Mouse (Mus musculus): Measurements from ENCODE around the gene Rnf115. TPM values are rescaled to one million over a fixed set of nuclear protein-coding genes. Genes with fewer than 3 reads are reported as not detected.
"Not testable (repeated sequence)": the region's sequence is repeated elsewhere in the genome, so short reads cannot be mapped to it uniquely, and the experiment has no call there.

Rnf115 gene
- polyA plus RNA-seq, 1 experiment from 2014 or later = 59.0 TPM

GRCm38 (mm10) chr3:96684822-96685156 lies 42.7 kb upstream of the Rnf115 start:
- no peak overlapping the region for H3K27ac ChIP-seq
- H3K4me2 ChIP-seq (ENCODE audit: low read length) = peak overlapping the region; percentile 44
- H3K9ac ChIP-seq (ENCODE audit: low read depth, low read length) = no peak overlapping the region
- H3K4me3 ChIP-seq (replicated peaks; ENCODE audit: low read depth, low read length) = 0 out of 2 replicates have a peak overlapping the region, but pooled peaks have one; percentile 9
- no peak for TF ChIP-seq CTCF (IDR thresholded peaks at IDR 0.05; ENCODE audit: low read depth)
- WGBS = 27% methylated on average over 28 of the region's 28 CpGs
- H3K9me3 ChIP-seq (replicated peaks; ENCODE audit: low read length) = no peaks in the 10 kb centered on the region
- no peak for DNase-seq (ENCODE audit: low spot score)
- ATAC-seq (replicated peaks; ENCODE audit: low FRiP score, low read depth) = no peak
- H3K27me3 ChIP-seq (ENCODE audit: insufficient read depth, low read length) = no peaks in the 10 kb centered on the region
- no peaks in the 10 kb centered on the region for H3K4me1 ChIP-seq (replicated peaks; ENCODE audit: insufficient read depth, low read length)
- H3K36me3 ChIP-seq (ENCODE audit: insufficient read depth, low read length) = no peaks in the 10 kb centered on the region

- not testable (repeated sequence) for H3K4me3 ChIP-seq (replicated peaks; ENCODE audit: low read depth, low read length); H3K4me1 ChIP-seq (replicated peaks; ENCODE audit: insufficient read depth, low read length); H3K9me3 ChIP-seq (replicated peaks; ENCODE audit: low read length); ATAC-seq (replicated peaks; ENCODE audit: low FRiP score, low read depth); H3K27me3 ChIP-seq (ENCODE audit: insufficient read depth, low read length); H3K9ac ChIP-seq (ENCODE audit: low read depth, low read length); H3K4me2 ChIP-seq (ENCODE audit: low read length); DNase-seq (ENCODE audit: low spot score); H3K27ac ChIP-seq; H3K36me3 ChIP-seq (ENCODE audit: insufficient read depth, low read length)
- 92% methylated on average over 5 of the region's 5 CpGs for WGBS
These were observed 41.4 kb upstream of the Rnf115 start for GRCm38 (mm10) chr3:96686057-96686456.

GRCm38 (mm10) chr3:96688854-96689253 lies 38.6 kb upstream of the Rnf115 start:
- Histone ChIP-seq H3K9ac (ENCODE audit: low read depth, low read length) (no peak overlapping the region), H3K4me1 (replicated peaks; ENCODE audit: insufficient read depth, low read length) (no peaks in the 10 kb centered on the region), H3K4me3 (replicated peaks; ENCODE audit: low read depth, low read length) (no peak overlapping the region), H3K9me3 (replicated peaks; ENCODE audit: low read length) (no peaks in the 10 kb centered on the region), H3K36me3 (ENCODE audit: insufficient read depth, low read length) (no peaks in the 10 kb centered on the region), H3K27ac (no peak overlapping the region), H3K27me3 (ENCODE audit: insufficient read depth, low read length) (no peaks in the 10 kb centered on the region), H3K4me2 (ENCODE audit: low read length) (no peak overlapping the region)
- no peak for ATAC-seq (replicated peaks; ENCODE audit: low FRiP score, low read depth)
- DNase-seq (ENCODE audit: low spot score) = no peak
- WGBS = 80% methylated on average over 11 of the region's 11 CpGs
- TF ChIP-seq CTCF (IDR thresholded peaks at IDR 0.05; ENCODE audit: low read depth) = no peak

GRCm38 (mm10) chr3:96690298-96690697 lies 37.2 kb upstream of the Rnf115 start:
- WGBS = 55% methylated on average over 3 of the region's 3 CpGs
- H3K9me3 ChIP-seq (replicated peaks; ENCODE audit: low read length) = no peaks in the 10 kb centered on the region
- no peaks in the 10 kb centered on the region for H3K27me3 ChIP-seq (ENCODE audit: insufficient read depth, low read length)
- no peak for ATAC-seq (replicated peaks; ENCODE audit: low FRiP score, low read depth)
- no peak overlapping the region for H3K9ac ChIP-seq (ENCODE audit: low read depth, low read length)
- no peak overlapping the region for H3K4me3 ChIP-seq (replicated peaks; ENCODE audit: low read depth, low read length)
- H3K27ac ChIP-seq = no peak overlapping the region
- DNase-seq (ENCODE audit: low spot score) = no peak
- peak; percentile 47; the same call in 1 of the 2 replicates for TF ChIP-seq CTCF (IDR thresholded peaks at IDR 0.05; ENCODE audit: low read depth)
- H3K4me2 ChIP-seq (ENCODE audit: low read length) = no peak overlapping the region
- H3K36me3 ChIP-seq (ENCODE audit: insufficient read depth, low read length) = no peaks in the 10 kb centered on the region
- no peaks in the 10 kb centered on the region for H3K4me1 ChIP-seq (replicated peaks; ENCODE audit: insufficient read depth, low read length)

- 11% methylated on average over 3 of the region's 3 CpGs for WGBS
- Histone ChIP-seq H3K9me3 (replicated peaks; ENCODE audit: low read length) (no peaks in the 10 kb centered on the region), H3K4me3 (replicated peaks; ENCODE audit: low read depth, low read length) (no peak overlapping the region), H3K36me3 (ENCODE audit: insufficient read depth, low read length) (no peaks in the 10 kb centered on the region), H3K4me2 (ENCODE audit: low read length) (no peak overlapping the region), H3K9ac (ENCODE audit: low read depth, low read length) (no peak overlapping the region), H3K27ac (no peak overlapping the region), H3K4me1 (replicated peaks; ENCODE audit: insufficient read depth, low read length) (peaks cover 4% of the 10 kb centered on the region), H3K27me3 (ENCODE audit: insufficient read depth, low read length) (no peaks in the 10 kb centered on the region)
- no peak for ATAC-seq (replicated peaks; ENCODE audit: low FRiP score, low read depth)
- TF ChIP-seq CTCF (IDR thresholded peaks at IDR 0.05; ENCODE audit: low read depth) = peak; percentile 68
- peak; percentile 68 for DNase-seq (ENCODE audit: low spot score)
These were observed 35.0 kb upstream of the Rnf115 start for GRCm38 (mm10) chr3:96692506-96692905.

- no peak overlapping the region for H3K4me3 ChIP-seq (replicated peaks; ENCODE audit: low read depth, low read length)
- H3K27ac ChIP-seq = no peak overlapping the region
- no peak for ATAC-seq (replicated peaks; ENCODE audit: low FRiP score, low read depth)
- DNase-seq (ENCODE audit: low spot score) = no peak
- H3K36me3 ChIP-seq (ENCODE audit: insufficient read depth, low read length) = no peaks in the 10 kb centered on the region
- no peak overlapping the region for H3K9ac ChIP-seq (ENCODE audit: low read depth, low read length)
- no peaks in the 10 kb centered on the region for H3K27me3 ChIP-seq (ENCODE audit: insufficient read depth, low read length)
- H3K9me3 ChIP-seq (replicated peaks; ENCODE audit: low read length) = no peaks in the 10 kb centered on the region
- H3K4me1 ChIP-seq (replicated peaks; ENCODE audit: insufficient read depth, low read length) = peaks cover 10% of the 10 kb centered on the region
- no peak for TF ChIP-seq CTCF (IDR thresholded peaks at IDR 0.05; ENCODE audit: low read depth)
- 84% methylated on average over 1 of the region's 1 CpGs for WGBS
- no peak overlapping the region for H3K4me2 ChIP-seq (ENCODE audit: low read length)
These were observed 33.9 kb upstream of the Rnf115 start for GRCm38 (mm10) chr3:96693579-96693978.

- Histone ChIP-seq H3K4me3 (replicated peaks; ENCODE audit: low read depth, low read length) (peak within 1 kb of the TSS; percentile 90), H3K4me1 (replicated peaks; ENCODE audit: insufficient read depth, low read length) (peaks cover 10% of the 10 kb centered on the region), H3K9ac (ENCODE audit: low read depth, low read length) (peak within 1 kb of the TSS; percentile 88), H3K27me3 (ENCODE audit: insufficient read depth, low read length) (no peaks in the 10 kb centered on the region), H3K27ac (peak within 1 kb of the TSS; percentile 92), H3K9me3 (replicated peaks; ENCODE audit: low read length) (no peaks in the 10 kb centered on the region), H3K36me3 (ENCODE audit: insufficient read depth, low read length) (no peaks in the 10 kb centered on the region; the same call in 1 of the 2 replicates), H3K4me2 (ENCODE audit: low read length) (peak within 1 kb of the TSS; percentile 91)
- under 1% methylated on average over 35 of the region's 35 CpGs for WGBS
- ATAC-seq (replicated peaks; ENCODE audit: low FRiP score, low read depth) (peak; percentile 82), DNase-seq (ENCODE audit: low spot score) (peak; percentile 96)
- no peak for TF ChIP-seq CTCF (IDR thresholded peaks at IDR 0.05; ENCODE audit: low read depth)
These were observed 31.2 kb upstream of the Rnf115 start, which contains the start of gene Pias3 for GRCm38 (mm10) chr3:96696198-96696765. Gene Pias3 (plus strand): TSS chr3:96696384.

Measured in kidney, postnatal 0 days (tissue).